Mouse (Mus musculus): ENCODE measurements around the gene Mrps23.

- TF ChIP-seq CTCF (IDR thresholded peaks at IDR 0.05; ENCODE audit: low read depth) (peak; percentile 80), EP300 (IDR thresholded peaks at IDR 0.05; ENCODE audit: low read depth) (no peak)
These were observed 7.0 kb upstream of the Mrps23 start for GRCm38 (mm10) chr11:88197153-88197576.
